Comparison of ENCODE assay signal across 8 mouse cellular contexts in the genomic region with DNA sequence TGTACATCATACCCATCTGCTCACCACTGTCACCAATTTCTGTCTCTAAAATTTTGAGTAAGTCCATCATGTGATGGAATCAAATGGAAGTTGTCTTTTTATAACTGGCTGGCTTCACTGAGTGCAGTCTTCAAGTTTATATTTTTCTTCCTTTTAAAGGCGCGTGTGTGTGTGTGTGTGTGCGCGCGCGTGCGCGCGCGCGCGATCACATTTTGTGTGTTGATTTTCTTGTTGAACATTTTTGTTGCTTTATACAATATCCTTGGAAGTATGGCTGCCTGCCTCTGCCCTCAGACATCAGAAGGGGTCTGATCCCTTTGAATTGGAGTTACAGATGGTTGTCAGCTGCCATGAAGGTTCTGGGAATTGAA. TPM values are rescaled to one million over a fixed set of nuclear protein-coding genes. Genes with fewer than 3 reads are reported as not detected.
DNase-seq lines count a peak whose midpoint lies in the region; ATAC-seq and TF ChIP-seq lines count a peak whose summit lies in the region.

No protein-coding gene starts in this region.

- ATAC-seq in kidney, postnatal 0 days (replicated peaks; ENCODE audit: low FRiP score, low read depth): no peak
- ATAC-seq in forebrain, postnatal 0 days: no peak; the same call in 1 of the 2 replicates
- no peak for ATAC-seq in erythroid progenitor cell, adult 5-6 weeks (replicated peaks; ENCODE audit: low FRiP score, poor library complexity, severe bottlenecking)

- TF ChIP-seq CTCF in kidney, postnatal 0 days (IDR thresholded peaks at IDR 0.05; ENCODE audit: low read depth): no peak
- no peak for TF ChIP-seq CTCF in forebrain, postnatal 0 days (IDR thresholded peaks at IDR 0.05; ENCODE audit: low read depth)

- peak overlapping the region; percentile 99 for H3K4me3 ChIP-seq in kidney, postnatal 0 days (replicated peaks; ENCODE audit: low read depth, low read length)
- peak overlapping the region; percentile 76 for H3K4me3 ChIP-seq in forebrain, postnatal 0 days (ENCODE audit: low read depth, low read length)
- H3K4me3 ChIP-seq in macrophage (ENCODE audit: inconsistent target): peak overlapping the region; percentile 61

- H3K79me2 ChIP-seq in macrophage (ENCODE audit: inconsistent target): peaks cover 16% of the 10 kb centered on the region

- peak overlapping the region; percentile 98; the same call in 1 of the 2 replicates for H3K27ac ChIP-seq in kidney, postnatal 0 days
- H3K27ac ChIP-seq in forebrain, postnatal 0 days (ENCODE audit: low read depth, low read length): peak overlapping the region; percentile 86
- H3K27ac ChIP-seq in macrophage: no peak overlapping the region

- peak overlapping the region; percentile 99 for H3K9ac ChIP-seq in kidney, postnatal 0 days (ENCODE audit: low read depth, low read length)
- peak overlapping the region; percentile 95 for H3K9ac ChIP-seq in forebrain, postnatal 0 days

- no peaks in the 10 kb centered on the region for H3K27me3 ChIP-seq in kidney, postnatal 0 days (ENCODE audit: insufficient read depth, low read length)
- no peaks in the 10 kb centered on the region for H3K27me3 ChIP-seq in forebrain, postnatal 0 days (ENCODE audit: insufficient read depth, low read length)

- no peaks in the 10 kb centered on the region; the same call in 1 of the 2 replicates for H3K4me1 ChIP-seq in kidney, postnatal 0 days (replicated peaks; ENCODE audit: insufficient read depth, low read length)
- peaks cover 13% of the 10 kb centered on the region; the same call in 1 of the 2 replicates for H3K4me1 ChIP-seq in forebrain, postnatal 0 days (ENCODE audit: insufficient read depth)

- 56% methylated on average over 12 of the region's 12 CpGs for WGBS in kidney, postnatal 0 days
- WGBS in forebrain, postnatal 0 days: 63% methylated on average over 12 of the region's 12 CpGs
- 93% methylated on average over 11 of the region's 12 CpGs for WGBS in macrophage (ENCODE audit: missing documents)

- no peaks in the 10 kb centered on the region for H3K9me3 ChIP-seq in kidney, postnatal 0 days (replicated peaks; ENCODE audit: low read length)
- H3K9me3 ChIP-seq in forebrain, postnatal 0 days (ENCODE audit: low read length): no peaks in the 10 kb centered on the region

- peaks cover 20% of the 10 kb centered on the region for H3K36me3 ChIP-seq in kidney, postnatal 0 days (ENCODE audit: insufficient read depth, low read length)
- peaks cover 21% of the 10 kb centered on the region for H3K36me3 ChIP-seq in forebrain, postnatal 0 days (ENCODE audit: insufficient read depth)
- peaks cover 18% of the 10 kb centered on the region for H3K36me3 ChIP-seq in macrophage (ENCODE audit: inconsistent target)

- peak overlapping the region; percentile 80 for H3K4me2 ChIP-seq in kidney, postnatal 0 days (ENCODE audit: low read length)
- peak overlapping the region; percentile 61 for H3K4me2 ChIP-seq in forebrain, postnatal 0 days (ENCODE audit: low read depth)

- DNase-seq in kidney, postnatal 0 days (ENCODE audit: low spot score): no peak
- DNase-seq in kidney, adult 8-10 months: no peak
- DNase-seq in brain, adult 2 months (ENCODE audit: low read depth, low spot score): peak; percentile 28
- peak; percentile 63 for DNase-seq in forebrain, postnatal 0 days
- no peak for DNase-seq in adrenal gland, postnatal 36 days
- no peak for DNase-seq in T-cell, adult 2 months (ENCODE audit: low spot score)

RNA-seq across cellular contexts. Expression of gene Rps6, which starts 0.8 kb away (rescaled TPM):
- polyA plus RNA-seq in kidney, postnatal 0 days (2015; fragmentation: Nextera tagmentation; extraction: Ambion mirVana): 781 TPM in 2 replicates
- 1,164 and 1,444 TPM in 2 replicates for total RNA-seq in forebrain, postnatal 0 days (2014; rRNA removed)
- 342 and 386 TPM in 2 replicates for polyA plus RNA-seq in forebrain, postnatal 0 days (2015; fragmentation: Nextera tagmentation; extraction: Ambion mirVana)
- 100 to 1,000 TPM in 3 of 26 experiments, 10 to 100 TPM in 23; 52.4 to 231 (median 76.1) TPM for total RNA-seq in macrophage (2018; cell fraction: chromatin; rRNA removed)
- total RNA-seq in macrophage (2018; cell fraction: cytosol; rRNA removed): 1,000 to 10,000 TPM in 1 of 26 experiments, 100 to 1,000 TPM in 25; 538 to 1,350 (median 706) TPM
- 100 to 1,000 TPM in 25 of 26 experiments, 10 to 100 TPM in 1; 87.1 to 265 (median 139) TPM for total RNA-seq in macrophage (2018; cell fraction: nucleus; rRNA removed)
- polyA plus RNA-seq in macrophage (2018): 672 to 1,126 TPM (median 971 TPM) in 3 replicates
- 100 to 1,000 TPM; 893 to 924 TPM for total RNA-seq in adrenal gland, postnatal 36 days (2021)
- 1,192 and 1,255 TPM in 2 replicates for total RNA-seq in erythroid progenitor cell, adult 5-6 weeks (2015; ENCODE audit: low replicate concordance)
- 229 and 382 TPM in 2 replicates for total RNA-seq in erythroid progenitor cell, adult 5-6 weeks (2017; ENCODE audit: low replicate concordance)

RNA-seq across cellular contexts. Expression of gene Acer2, which starts 16.1 kb away (rescaled TPM):
- polyA plus RNA-seq in kidney, postnatal 0 days (2015; fragmentation: Nextera tagmentation; extraction: Ambion mirVana): 47.9 and 55.5 TPM in 2 replicates
- total RNA-seq in forebrain, postnatal 0 days (2014; rRNA removed): 6.5 and 9.6 TPM in 2 replicates
- 8.1 and 11.4 TPM in 2 replicates for polyA plus RNA-seq in forebrain, postnatal 0 days (2015; fragmentation: Nextera tagmentation; extraction: Ambion mirVana)
- total RNA-seq in macrophage (2018; cell fraction: chromatin; rRNA removed): 1 to 10 TPM in 4 of 26 experiments, under 1 TPM in 20, not detected in 2; 0.13 to 1.3 (median 0.68) TPM
- total RNA-seq in macrophage (2018; cell fraction: cytosol; rRNA removed): under 1 TPM; 0.21 to 0.97 (median 0.58) TPM
- 1 to 10 TPM in 5 of 26 experiments, under 1 TPM in 21; 0.24 to 1.7 (median 0.54) TPM for total RNA-seq in macrophage (2018; cell fraction: nucleus; rRNA removed)
- 0.43 to 1.2 TPM (median 0.88 TPM) in 3 replicates for polyA plus RNA-seq in macrophage (2018)
- 10 to 100 TPM; 20.9 to 21.4 TPM for total RNA-seq in adrenal gland, postnatal 36 days (2021)
- 1.4 TPM in 1 of 2 replicates, not detected in the other for total RNA-seq in erythroid progenitor cell, adult 5-6 weeks (2015; ENCODE audit: low replicate concordance)
- 0.68 TPM in 1 of 2 replicates, not detected in the other for total RNA-seq in erythroid progenitor cell, adult 5-6 weeks (2017; ENCODE audit: low replicate concordance)

Comparison
In these comparisons a context has a peak if more than half of its experiments do, and no peak if none do; other contexts are left out.
1. DNase-seq: peak in brain, adult 2 months (single experiment) and forebrain, postnatal 0 days (single experiment); none in kidney, postnatal 0 days (single experiment), kidney, adult 8-10 months (0 of 2), adrenal gland, postnatal 36 days (0 of 2) and T-cell, adult 2 months (single experiment).
2. Peak in every context shown above with its lines, with median percentiles within 50 percentile points of each other: H3K4me3 ChIP-seq.